Comparison of ENCODE assay signal across 22 mouse cellular contexts in genomic region chr6:18177509-18177908, GRCm38 (mm10). TPM values are rescaled to one million over a fixed set of nuclear protein-coding genes. Genes with fewer than 3 reads are reported as not detected.
"Had no signal": no experiment of that assay in that cellular context is flagged by ENCODE, and none has a peak within 500 bp of the region (broad histone marks: within the 10 kb centered on the region; RNA-seq: fewer than 3 reads in every experiment).

No protein-coding gene starts in this region.

- H3K27me3 ChIP-seq: midbrain, embryonic 12.5 days; neural tube, embryonic 13.5 days; neural tube, embryonic 15.5 days; stomach, embryonic 15.5 days had no signal

- H3K4me3 ChIP-seq: midbrain, embryonic 12.5 days; myocyte; neural tube, embryonic 13.5 days; neural tube, embryonic 15.5 days; stomach, embryonic 15.5 days had no signal

- H3K27ac ChIP-seq: midbrain, embryonic 12.5 days; neural tube, embryonic 13.5 days; neural tube, embryonic 15.5 days; stomach, embryonic 15.5 days; stomach, postnatal 0 days had no signal

- H3K4me2 ChIP-seq: lung, embryonic 14.5 days; midbrain, embryonic 12.5 days; neural tube, embryonic 13.5 days; neural tube, embryonic 15.5 days; stomach, embryonic 15.5 days had no signal

- H3K9me3 ChIP-seq: midbrain, embryonic 12.5 days; neural tube, embryonic 13.5 days; neural tube, embryonic 15.5 days; stomach, embryonic 15.5 days had no signal

- ATAC-seq: midbrain, embryonic 16.5 days had no signal

- H3K9ac ChIP-seq: lung, embryonic 14.5 days; midbrain, embryonic 12.5 days; neural tube, embryonic 13.5 days; neural tube, embryonic 15.5 days; stomach, embryonic 15.5 days had no signal

- H3K4me1 ChIP-seq: midbrain, embryonic 12.5 days; neural tube, embryonic 13.5 days; neural tube, embryonic 15.5 days; stomach, embryonic 15.5 days had no signal

- H3K36me3 ChIP-seq: midbrain, embryonic 12.5 days; neural tube, embryonic 13.5 days; neural tube, embryonic 15.5 days; stomach, embryonic 15.5 days had no signal

- DNase-seq: lung, adult 18-20 months; lung, embryonic 14.5 days; lung, postnatal 10 days; lung, postnatal 4 days; midbrain, embryonic 14.5 days; retina, postnatal 1 day; right cerebral cortex, adult 18-20 months; right cerebral cortex, postnatal 25 days; right cerebral cortex, postnatal 4 days; spleen, adult 18-20 months; thymus, adult 2 months; thymus, postnatal 25 days; thymus, postnatal 4 days had no signal

RNA-seq across cellular contexts. Expression of gene Cftr, which starts 7.0 kb away (rescaled TPM):
- total RNA-seq: megakaryocyte, adult 5-6 weeks; megakaryocyte-erythroid progenitor cell, adult 5-6 weeks had no signal
- polyA plus RNA-seq: myocyte had no signal
